Mouse (Mus musculus): ENCODE measurements around the gene Cacna1b. TPM values are rescaled to one million over a fixed set of nuclear protein-coding genes. Genes with fewer than 3 reads are reported as not detected.

The Cacna1b gene
- polyA plus RNA-seq, 1 experiment from 2014 or later: 2.1 TPM

- H3K4me3 ChIP-seq (ENCODE audit: low read depth, low read length): no peak overlapping the region
- DNase-seq (ENCODE audit: low spot score): no peak
- no peaks in the 10 kb centered on the region for H3K4me1 ChIP-seq (ENCODE audit: control insufficient read depth, insufficient read depth, low read length)
- 70% methylated on average over 14 of the region's 14 CpGs for WGBS
- ATAC-seq (replicated peaks; ENCODE audit: insufficient number of reproducible peaks, low FRiP score, low TSS enrichment, low read depth): no peak; the same call in 1 of the 2 replicates
- no peak overlapping the region for H3K27ac ChIP-seq (replicated peaks; ENCODE audit: low read depth, low read length)
- no peak overlapping the region for H3K9ac ChIP-seq (replicated peaks; ENCODE audit: low read length)
- no peaks in the 10 kb centered on the region for H3K9me3 ChIP-seq (replicated peaks; ENCODE audit: control insufficient read depth, low read length)
- H3K4me2 ChIP-seq (ENCODE audit: low read depth, low read length): no peak overlapping the region
- no peaks in the 10 kb centered on the region for H3K27me3 ChIP-seq (ENCODE audit: control insufficient read depth, insufficient read depth, low read length)
- no peaks in the 10 kb centered on the region for H3K36me3 ChIP-seq (replicated peaks; ENCODE audit: control insufficient read depth, insufficient read depth, low read depth, low read length)
Observed at GRCm38 (mm10) chr2:24638102-24638954, 124.6 kb downstream of the Cacna1b start.

DNA sequence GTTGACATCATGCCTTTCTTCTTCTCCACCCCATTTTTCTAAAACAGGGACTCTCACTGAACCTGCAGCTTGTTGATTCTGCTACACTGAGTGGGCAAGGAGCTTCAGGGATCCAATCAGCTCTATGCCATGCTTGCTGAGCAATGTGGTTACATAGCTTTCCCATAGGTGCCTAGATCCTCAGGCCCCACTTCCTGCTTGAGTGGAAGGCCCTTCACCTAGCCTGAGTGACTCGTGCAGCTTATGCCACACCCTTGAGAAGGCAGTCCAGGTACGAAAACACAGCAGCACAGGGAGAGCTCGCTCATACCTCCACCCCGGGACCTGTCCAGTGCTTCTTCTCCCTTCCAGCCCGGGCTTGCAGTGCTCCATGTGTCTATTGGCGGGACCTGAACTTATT is 129.3 kb downstream of the Cacna1b start:
- Histone ChIP-seq H3K4me1 (ENCODE audit: control insufficient read depth, insufficient read depth, low read length) (no peaks in the 10 kb centered on the region), H3K36me3 (replicated peaks; ENCODE audit: control insufficient read depth, insufficient read depth, low read depth, low read length) (no peaks in the 10 kb centered on the region), H3K9ac (replicated peaks; ENCODE audit: low read length) (no peak overlapping the region), H3K4me2 (ENCODE audit: low read depth, low read length) (no peak overlapping the region), H3K4me3 (ENCODE audit: low read depth, low read length) (no peak overlapping the region), H3K27me3 (ENCODE audit: control insufficient read depth, insufficient read depth, low read length) (no peaks in the 10 kb centered on the region), H3K27ac (replicated peaks; ENCODE audit: low read depth, low read length) (no peak overlapping the region), H3K9me3 (replicated peaks; ENCODE audit: control insufficient read depth, low read length) (no peaks in the 10 kb centered on the region)
- WGBS: 88% methylated on average over 6 of the region's 6 CpGs
- ATAC-seq (replicated peaks; ENCODE audit: insufficient number of reproducible peaks, low FRiP score, low TSS enrichment, low read depth) (no peak), DNase-seq (ENCODE audit: low spot score) (no peak)

DNA sequence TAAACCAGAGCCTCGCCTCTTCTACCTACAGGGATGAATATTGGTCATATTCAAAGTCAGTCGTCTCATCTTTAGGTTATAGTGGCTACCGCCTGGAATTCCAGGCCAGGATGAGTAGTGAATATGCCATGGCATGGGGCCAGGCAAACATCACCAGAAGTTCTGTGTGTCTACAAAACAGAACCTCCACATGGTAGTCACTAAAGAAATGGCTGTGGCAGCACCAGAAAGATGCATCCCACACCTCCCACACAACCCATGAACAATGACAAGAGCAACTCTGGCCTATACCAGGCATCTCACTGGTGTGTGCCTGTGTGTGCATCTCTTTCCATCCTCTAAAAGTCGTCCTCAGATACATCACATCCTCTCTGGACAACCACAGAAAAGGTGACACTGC is 145.8 kb downstream of the Cacna1b start:
- no peak overlapping the region for H3K27ac ChIP-seq (replicated peaks; ENCODE audit: low read depth, low read length)
- H3K9me3 ChIP-seq (replicated peaks; ENCODE audit: control insufficient read depth, low read length): no peaks in the 10 kb centered on the region
- ATAC-seq (replicated peaks; ENCODE audit: insufficient number of reproducible peaks, low FRiP score, low TSS enrichment, low read depth): no peak
- H3K4me2 ChIP-seq (ENCODE audit: low read depth, low read length): no peak overlapping the region
- no peak overlapping the region for H3K4me3 ChIP-seq (ENCODE audit: low read depth, low read length)
- H3K9ac ChIP-seq (replicated peaks; ENCODE audit: low read length): no peak overlapping the region
- no peaks in the 10 kb centered on the region for H3K27me3 ChIP-seq (ENCODE audit: control insufficient read depth, insufficient read depth, low read length)
- H3K4me1 ChIP-seq (ENCODE audit: control insufficient read depth, insufficient read depth, low read length): no peaks in the 10 kb centered on the region
- DNase-seq (ENCODE audit: low spot score): no peak
- no peaks in the 10 kb centered on the region for H3K36me3 ChIP-seq (replicated peaks; ENCODE audit: control insufficient read depth, insufficient read depth, low read depth, low read length)
- whole genome bisulfite sequencing: 80% methylated on average over 4 of the region's 4 CpGs

- DNase-seq (ENCODE audit: low spot score): no peak
- Histone ChIP-seq H3K27ac (replicated peaks; ENCODE audit: low read depth, low read length) (no peak overlapping the region), H3K36me3 (replicated peaks; ENCODE audit: control insufficient read depth, insufficient read depth, low read depth, low read length) (no peaks in the 10 kb centered on the region), H3K9ac (replicated peaks; ENCODE audit: low read length) (no peak overlapping the region), H3K4me3 (ENCODE audit: low read depth, low read length) (no peak overlapping the region), H3K4me1 (ENCODE audit: control insufficient read depth, insufficient read depth, low read length) (no peaks in the 10 kb centered on the region; the same call in 1 of the 2 replicates), H3K4me2 (ENCODE audit: low read depth, low read length) (no peak overlapping the region), H3K9me3 (replicated peaks; ENCODE audit: control insufficient read depth, low read length) (no peaks in the 10 kb centered on the region), H3K27me3 (ENCODE audit: control insufficient read depth, insufficient read depth, low read length) (0 out of 2 replicates have a peak, but pooled peaks cover 2% of the 10 kb centered on the region)
- ATAC-seq (replicated peaks; ENCODE audit: insufficient number of reproducible peaks, low FRiP score, low TSS enrichment, low read depth): no peak
- 81% methylated on average over 7 of the region's 7 CpGs for WGBS
Observed at GRCm38 (mm10) chr2:24609789-24610188, 153.2 kb downstream of the Cacna1b start.

GRCm38 (mm10) chr2:24608765-24609138 is 154.2 kb downstream of the Cacna1b start:
- H3K9me3 ChIP-seq (replicated peaks; ENCODE audit: control insufficient read depth, low read length): no peaks in the 10 kb centered on the region
- no peak overlapping the region for H3K4me2 ChIP-seq (ENCODE audit: low read depth, low read length)
- 0 out of 2 replicates have a peak, but pooled peaks have one; percentile 31 for ATAC-seq (replicated peaks; ENCODE audit: insufficient number of reproducible peaks, low FRiP score, low TSS enrichment, low read depth)
- DNase-seq (ENCODE audit: low spot score): peak; percentile 4
- H3K27ac ChIP-seq (replicated peaks; ENCODE audit: low read depth, low read length): no peak overlapping the region
- H3K9ac ChIP-seq (replicated peaks; ENCODE audit: low read length): no peak overlapping the region
- WGBS: 25% methylated on average over 7 of the region's 7 CpGs
- H3K4me3 ChIP-seq (ENCODE audit: low read depth, low read length): no peak overlapping the region
- H3K27me3 ChIP-seq (ENCODE audit: control insufficient read depth, insufficient read depth, low read length): 0 out of 2 replicates have a peak, but pooled peaks cover 2% of the 10 kb centered on the region
- no peaks in the 10 kb centered on the region; the same call in 1 of the 2 replicates for H3K4me1 ChIP-seq (ENCODE audit: control insufficient read depth, insufficient read depth, low read length)
- no peaks in the 10 kb centered on the region for H3K36me3 ChIP-seq (replicated peaks; ENCODE audit: control insufficient read depth, insufficient read depth, low read depth, low read length)

- H3K4me3 ChIP-seq (ENCODE audit: low read depth, low read length): 0 out of 2 replicates have a peak overlapping the region, but pooled peaks have one; percentile 10
- H3K4me1 ChIP-seq (ENCODE audit: control insufficient read depth, insufficient read depth, low read length): no peaks in the 10 kb centered on the region; the same call in 1 of the 2 replicates
- H3K36me3 ChIP-seq (replicated peaks; ENCODE audit: control insufficient read depth, insufficient read depth, low read depth, low read length): no peaks in the 10 kb centered on the region
- H3K9ac ChIP-seq (replicated peaks; ENCODE audit: low read length): no peak overlapping the region
- peak; percentile 34 for DNase-seq (ENCODE audit: low spot score)
- no peak overlapping the region for H3K27ac ChIP-seq (replicated peaks; ENCODE audit: low read depth, low read length)
- H3K4me2 ChIP-seq (ENCODE audit: low read depth, low read length): peak overlapping the region; percentile 25
- peak; percentile 50; the same call in 1 of the 2 replicates for ATAC-seq (replicated peaks; ENCODE audit: insufficient number of reproducible peaks, low FRiP score, low TSS enrichment, low read depth)
- 17% methylated on average over 13 of the region's 13 CpGs for WGBS
- H3K27me3 ChIP-seq (ENCODE audit: control insufficient read depth, insufficient read depth, low read length): 0 out of 2 replicates have a peak, but pooled peaks cover 2% of the 10 kb centered on the region
- H3K9me3 ChIP-seq (replicated peaks; ENCODE audit: control insufficient read depth, low read length): no peaks in the 10 kb centered on the region
Observed at GRCm38 (mm10) chr2:24607905-24608764, 154.8 kb downstream of the Cacna1b start.

- DNase-seq (ENCODE audit: low spot score) (no peak), ATAC-seq (replicated peaks; ENCODE audit: insufficient number of reproducible peaks, low FRiP score, low TSS enrichment, low read depth) (no peak)
- no peaks in the 10 kb centered on the region for H3K9me3 ChIP-seq (replicated peaks; ENCODE audit: control insufficient read depth, low read length)
- 91% methylated on average over 15 of the region's 15 CpGs for WGBS
- no peaks in the 10 kb centered on the region; the same call in 1 of the 2 replicates for H3K4me1 ChIP-seq (ENCODE audit: control insufficient read depth, insufficient read depth, low read length)
- no peak overlapping the region for H3K4me2 ChIP-seq (ENCODE audit: low read depth, low read length)
- no peak overlapping the region for H3K4me3 ChIP-seq (ENCODE audit: low read depth, low read length)
- 0 out of 2 replicates have a peak, but pooled peaks cover 2% of the 10 kb centered on the region for H3K27me3 ChIP-seq (ENCODE audit: control insufficient read depth, insufficient read depth, low read length)
- no peak overlapping the region for H3K27ac ChIP-seq (replicated peaks; ENCODE audit: low read depth, low read length)
- H3K9ac ChIP-seq (replicated peaks; ENCODE audit: low read length): no peak overlapping the region
- H3K36me3 ChIP-seq (replicated peaks; ENCODE audit: control insufficient read depth, insufficient read depth, low read depth, low read length): no peaks in the 10 kb centered on the region
Observed at GRCm38 (mm10) chr2:24606531-24606930, 156.4 kb downstream of the Cacna1b start.
